Mouse (Mus musculus) testis, adult 2 months (tissue): ENCODE results near the gene Asap3. TPM values are rescaled to one million over a fixed set of nuclear protein-coding genes. Genes with fewer than 3 reads are reported as not detected.

ENCODE experiments used
- H3K27ac ChIP-seq: fragments of 200-500 bp; 2 replicates; pipeline ENCODE4 v1.5.1; 2012; ENCODE audit warnings: low read depth, low read length; ENCODE audit not compliant: control insufficient read depth, insufficient read depth
- H3K27me3 ChIP-seq: fragments of 200-500 bp; 2 replicates; pipeline ENCODE4 v1.6.1; 2012; ENCODE audit warnings: mild to moderate bottlenecking, low read length, moderate library complexity; ENCODE audit not compliant: control insufficient read depth, insufficient read depth
- H3K36me3 ChIP-seq: fragments of 200-500 bp; 2 replicates; pipeline ENCODE4 v1.6.1; 2012; ENCODE audit warnings: mild to moderate bottlenecking, low read length; ENCODE audit not compliant: control insufficient read depth, insufficient read depth
- H3K4me1 ChIP-seq: fragments of 200-500 bp; 2 replicates; pipeline ENCODE4 v1.6.1; 2012; ENCODE audit warnings: low read length; ENCODE audit not compliant: control insufficient read depth, insufficient read depth
- H3K4me3 ChIP-seq: fragments of 200-500 bp; 2 replicates; pipeline ENCODE4 v1.5.1; 2012; ENCODE audit warnings: low read depth, mild to moderate bottlenecking, low read length, moderate library complexity, mixed read lengths; ENCODE audit not compliant: control insufficient read depth
- CTCF ChIP-seq: fragments of 200-500 bp; IDR thresholded peaks from 2 replicates; pipeline ENCODE4 v1.5.1; 2012; ENCODE audit warnings: low read depth, mild to moderate bottlenecking, inconsistent platforms, low read length, moderate library complexity; ENCODE audit not compliant: control insufficient read depth, insufficient read depth, insufficient replicate concordance
- POLR2A ChIP-seq: fragments of 200-500 bp; IDR thresholded peaks from 2 replicates; pipeline ENCODE4 v1.6.1; 2012; ENCODE audit warnings: low read depth, mild to moderate bottlenecking, inconsistent platforms, low read length, moderate library complexity; ENCODE audit not compliant: control insufficient read depth
- polyA plus RNA-seq: library from polyadenylated mRNA; depleted of rRNA; stranded (reverse); fragments of >200 nt; gene quantifications from 2 replicates; pipeline ENCODE4 v1.2.3, GENCODE M21; 2012

The Asap3 gene
- polyA plus RNA-seq, 1 experiment, result 4.1 TPM

GRCm38 (mm10) chr4:136281611-136282010 is 75.4 kb downstream of the Asap3 start:
- H3K4me3 ChIP-seq, result no peak overlapping the region
- no peak overlapping the region for H3K27ac ChIP-seq
- H3K36me3 ChIP-seq, result no peaks in the 10 kb centered on the region
- peaks cover 11% of the 10 kb centered on the region for H3K4me1 ChIP-seq
- TF ChIP-seq POLR2A, result no peak
- no peak for TF ChIP-seq CTCF
- no peaks in the 10 kb centered on the region for H3K27me3 ChIP-seq

DNA sequence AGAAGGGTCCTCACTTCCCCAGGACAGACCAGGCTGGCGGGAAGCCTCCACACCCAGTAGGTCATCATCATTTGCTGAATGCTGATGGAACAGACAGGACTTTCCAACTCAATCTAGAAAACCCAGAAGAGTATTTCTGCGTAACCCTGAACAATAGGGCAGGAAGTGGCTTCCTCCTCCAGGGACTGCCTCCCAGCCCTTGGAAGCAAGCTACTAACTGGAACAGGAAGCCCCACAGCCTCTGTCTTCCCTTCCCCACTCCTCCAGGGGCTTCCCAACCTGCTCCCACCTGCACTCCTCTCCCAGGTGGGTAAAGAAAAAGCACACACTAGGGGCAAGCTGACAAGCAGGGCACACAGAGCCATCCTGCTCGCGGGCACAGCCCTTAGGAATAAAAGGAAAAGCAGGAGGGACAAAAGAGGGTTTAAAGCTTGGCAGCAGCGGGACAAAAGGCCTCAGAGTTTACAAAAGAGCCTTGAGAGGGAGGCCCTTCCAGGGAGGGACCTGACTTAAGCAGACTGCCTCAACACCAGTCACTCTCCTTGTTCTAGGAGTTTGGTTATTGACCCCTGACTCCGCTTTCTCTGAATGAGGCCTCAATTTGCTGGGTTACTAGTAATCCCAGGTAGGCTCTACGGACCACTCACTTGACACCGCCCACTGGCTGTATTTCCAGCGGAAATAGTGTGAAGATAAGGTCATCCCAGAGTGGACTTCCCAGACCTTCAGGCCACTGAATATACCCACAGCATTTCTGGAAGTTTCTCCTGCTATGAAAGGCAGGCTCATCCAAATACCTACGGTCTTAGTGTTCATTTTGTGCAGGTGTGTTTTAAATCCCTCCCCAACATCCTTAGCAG is 76.7 kb downstream of the Asap3 start:
- peak overlapping the region; percentile 22; the same call in 1 of the 2 replicates for H3K27ac ChIP-seq
- H3K4me1 ChIP-seq, result peaks cover 11% of the 10 kb centered on the region
- no peak overlapping the region for H3K4me3 ChIP-seq
- no peak for TF ChIP-seq POLR2A
- TF ChIP-seq CTCF, result no peak
- no peaks in the 10 kb centered on the region for H3K27me3 ChIP-seq
- H3K36me3 ChIP-seq, result no peaks in the 10 kb centered on the region

- Histone ChIP-seq H3K4me1 (peaks cover 11% of the 10 kb centered on the region), H3K27ac (no peak overlapping the region), H3K36me3 (peaks cover 1% of the 10 kb centered on the region; the same call in 1 of the 2 replicates), H3K27me3 (no peaks in the 10 kb centered on the region), H3K4me3 (no peak overlapping the region)
- TF ChIP-seq CTCF, result no peak
- TF ChIP-seq POLR2A, result no peak
Observed at GRCm38 (mm10) chr4:136283783-136284182, 77.6 kb downstream of the Asap3 start.

GRCm38 (mm10) chr4:136284455-136284854 is 78.3 kb downstream of the Asap3 start, which contains the start of gene Zfp46:
Gene Zfp46 (plus strand): TSS chr4:136284683.
- H3K4me1 ChIP-seq, result peaks cover 11% of the 10 kb centered on the region
- peak within 1 kb of the TSS; percentile 81 for H3K27ac ChIP-seq
- peak within 1 kb of the TSS; percentile 88 for H3K4me3 ChIP-seq
- no peaks in the 10 kb centered on the region for H3K27me3 ChIP-seq
- peaks cover 1% of the 10 kb centered on the region; the same call in 1 of the 2 replicates for H3K36me3 ChIP-seq
- TF ChIP-seq CTCF, result no peak
- no peak for TF ChIP-seq POLR2A

GRCm38 (mm10) chr4:136284891-136285290 is 78.7 kb downstream of the Asap3 start:
- no peaks in the 10 kb centered on the region for H3K27me3 ChIP-seq
- peaks cover 1% of the 10 kb centered on the region; the same call in 1 of the 2 replicates for H3K36me3 ChIP-seq
- TF ChIP-seq CTCF (no peak), POLR2A (no peak)
- peak overlapping the region; percentile 88 for H3K4me3 ChIP-seq
- peak overlapping the region; percentile 81 for H3K27ac ChIP-seq
- peaks cover 15% of the 10 kb centered on the region for H3K4me1 ChIP-seq

DNA sequence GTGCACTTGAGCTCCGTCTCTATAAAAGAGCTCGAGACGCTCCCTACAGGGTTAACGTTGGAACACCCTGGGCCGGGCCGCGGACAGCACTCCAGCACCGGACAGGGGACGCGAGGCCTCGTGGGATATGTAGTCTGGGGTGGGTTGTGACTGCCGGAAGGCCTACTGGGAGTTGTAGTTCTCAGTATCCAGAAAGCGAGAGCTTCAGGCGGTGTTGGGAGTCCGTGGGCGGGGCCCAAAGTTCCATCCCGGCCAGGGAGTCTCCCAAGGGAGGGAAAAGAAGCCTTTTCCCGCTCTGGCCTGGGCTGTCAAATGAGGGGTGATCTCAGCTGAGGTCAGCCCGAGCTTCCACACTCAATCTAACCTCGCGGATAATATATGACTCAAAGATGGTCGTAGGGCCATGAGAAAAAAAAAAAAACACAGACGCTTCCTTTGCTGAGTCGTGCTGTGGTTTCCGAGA is 79.2 kb downstream of the Asap3 start:
- H3K4me1 ChIP-seq, result peaks cover 20% of the 10 kb centered on the region
- H3K36me3 ChIP-seq, result peaks cover 1% of the 10 kb centered on the region; the same call in 1 of the 2 replicates
- H3K27me3 ChIP-seq, result no peaks in the 10 kb centered on the region
- TF ChIP-seq CTCF (no peak), POLR2A (peak; percentile 50)
- peak overlapping the region; percentile 81 for H3K27ac ChIP-seq
- peak overlapping the region; percentile 88 for H3K4me3 ChIP-seq

- peak overlapping the region; percentile 88 for H3K4me3 ChIP-seq
- no peaks in the 10 kb centered on the region for H3K27me3 ChIP-seq
- H3K4me1 ChIP-seq, result peaks cover 25% of the 10 kb centered on the region
- H3K36me3 ChIP-seq, result peaks cover 1% of the 10 kb centered on the region; the same call in 1 of the 2 replicates
- peak overlapping the region; percentile 81 for H3K27ac ChIP-seq
- no peak for TF ChIP-seq CTCF
- TF ChIP-seq POLR2A, result peak; percentile 59
Observed at GRCm38 (mm10) chr4:136285811-136286371, 79.7 kb downstream of the Asap3 start.
